Mouse (Mus musculus): ENCODE data around the gene Aptx.

Gene Aptx

GRCm38 (mm10) chr4:40702797-40703709 is at the start of gene Aptx:
TSS of gene Aptx (minus strand) at chr4:40703194.
- peak; percentile 97 for DNase-seq

GRCm38 (mm10) chr4:40735351-40735750 is 32.4 kb upstream of the Aptx start:
- DNase-seq: no peak

DNA sequence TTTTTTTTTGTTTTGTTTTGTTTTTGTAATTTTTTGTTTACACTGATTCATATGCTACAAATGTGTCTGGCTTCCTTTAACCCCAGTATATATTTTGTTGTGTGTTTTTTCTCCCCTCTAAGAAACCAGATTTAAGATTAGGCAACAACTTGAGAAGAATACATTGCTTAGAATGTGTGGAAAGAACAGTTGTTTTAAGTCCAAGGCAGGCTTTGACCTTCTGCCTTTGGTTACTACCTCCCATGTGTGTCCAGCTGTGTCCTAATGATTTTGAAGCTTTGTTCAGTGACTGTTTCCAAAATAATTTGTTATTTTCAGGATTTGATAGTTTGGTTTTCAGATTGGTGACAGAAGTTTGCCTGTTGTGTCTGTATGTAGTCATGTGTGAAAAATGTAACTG is 28.3 kb upstream of the Aptx start:
- DNase-seq: no peak

GRCm38 (mm10) chr4:40727247-40727646 is 24.3 kb upstream of the Aptx start:
- no peak for DNase-seq

DNA sequence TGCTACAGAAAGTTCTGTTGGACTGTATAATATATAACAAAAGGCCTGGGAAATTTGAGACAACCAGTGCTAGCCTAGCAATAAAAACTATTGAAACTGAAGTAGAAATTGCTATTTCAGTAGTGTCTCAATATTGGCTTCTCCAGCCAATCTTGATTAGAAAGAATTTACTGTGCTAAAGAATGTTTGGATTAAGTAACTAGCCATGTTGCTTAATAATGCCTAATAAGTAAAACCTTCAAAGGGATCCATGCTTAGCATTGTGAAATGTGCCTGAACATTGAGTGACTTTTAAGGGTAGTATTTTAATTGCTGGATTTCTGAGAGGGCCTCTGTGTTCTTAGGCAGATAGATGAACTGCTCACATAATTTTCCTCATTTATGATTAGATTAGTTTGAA is 22.6 kb upstream of the Aptx start:
- no peak for DNase-seq

- peak; percentile 40 for DNase-seq
Measured at GRCm38 (mm10) chr4:40725141-40725540, 22.1 kb upstream of the Aptx start.

DNA sequence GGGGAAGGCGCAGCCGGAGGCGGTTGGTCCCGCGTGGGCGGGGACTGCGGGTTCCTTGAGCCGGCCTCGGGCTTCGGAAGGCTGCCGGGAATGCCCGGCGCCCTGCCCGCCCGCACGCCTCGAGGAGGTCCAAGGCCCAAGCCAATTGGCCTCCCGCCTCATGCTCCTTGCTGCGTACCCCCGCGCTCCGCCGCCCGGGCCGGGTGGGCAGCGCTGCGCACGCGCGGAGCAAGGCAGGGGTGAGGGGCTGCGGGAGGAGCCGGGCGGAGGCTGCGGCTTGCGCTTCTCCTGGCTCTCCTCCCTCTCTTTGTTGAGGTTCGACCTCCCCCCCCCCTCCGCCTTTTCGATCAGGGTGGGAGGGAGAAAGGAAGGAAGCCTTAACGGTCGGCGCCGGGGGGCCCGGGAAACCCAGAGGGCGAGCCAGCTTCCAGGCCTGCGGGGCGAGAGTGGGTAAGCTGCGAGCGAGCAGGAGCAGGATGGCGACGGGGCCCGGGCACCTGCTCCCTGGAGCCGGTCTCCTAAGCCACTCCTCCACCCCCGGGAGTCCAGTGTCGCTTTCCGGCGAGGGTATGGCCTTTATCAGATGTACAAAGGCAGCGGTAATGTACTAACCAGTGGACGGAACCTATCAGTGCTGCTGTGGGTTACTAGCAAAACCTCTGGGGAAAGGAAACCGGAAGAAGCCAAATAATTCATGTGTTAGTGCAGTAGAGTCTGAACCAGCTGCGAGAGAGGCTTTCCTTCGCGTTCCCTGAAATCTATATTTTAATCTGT is 19.9 kb upstream of the Aptx start:
- peak; percentile 75 for DNase-seq

- DNase-seq: peak; percentile 94
Measured at GRCm38 (mm10) chr4:40722011-40722666, 19.1 kb upstream of the Aptx start, which contains the start of gene Dnaja1. TSS of gene Dnaja1 (plus strand) at chr4:40722150.

DNA sequence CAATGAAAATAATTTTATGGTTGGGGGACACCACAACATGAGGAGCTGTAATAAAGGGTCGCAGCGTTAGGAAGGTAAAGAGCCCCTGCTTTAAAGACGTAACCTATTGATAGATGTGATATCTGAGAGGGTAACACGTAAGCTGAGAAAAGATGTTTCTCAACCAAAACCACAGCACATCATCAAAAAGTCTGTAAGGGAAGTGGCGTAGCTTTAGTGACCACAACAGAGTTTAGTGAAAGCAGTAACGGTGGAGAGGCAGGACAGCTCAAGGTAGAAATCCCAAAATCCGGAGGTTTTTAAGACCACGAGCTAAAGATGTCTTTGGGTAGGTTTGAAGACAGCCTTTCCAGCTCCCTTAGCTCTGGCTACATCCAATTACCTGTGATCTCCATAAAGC is 17.9 kb upstream of the Aptx start:
- DNase-seq: no peak

- no peak for DNase-seq
Measured at GRCm38 (mm10) chr4:40717141-40717540, 14.1 kb upstream of the Aptx start.

DNA sequence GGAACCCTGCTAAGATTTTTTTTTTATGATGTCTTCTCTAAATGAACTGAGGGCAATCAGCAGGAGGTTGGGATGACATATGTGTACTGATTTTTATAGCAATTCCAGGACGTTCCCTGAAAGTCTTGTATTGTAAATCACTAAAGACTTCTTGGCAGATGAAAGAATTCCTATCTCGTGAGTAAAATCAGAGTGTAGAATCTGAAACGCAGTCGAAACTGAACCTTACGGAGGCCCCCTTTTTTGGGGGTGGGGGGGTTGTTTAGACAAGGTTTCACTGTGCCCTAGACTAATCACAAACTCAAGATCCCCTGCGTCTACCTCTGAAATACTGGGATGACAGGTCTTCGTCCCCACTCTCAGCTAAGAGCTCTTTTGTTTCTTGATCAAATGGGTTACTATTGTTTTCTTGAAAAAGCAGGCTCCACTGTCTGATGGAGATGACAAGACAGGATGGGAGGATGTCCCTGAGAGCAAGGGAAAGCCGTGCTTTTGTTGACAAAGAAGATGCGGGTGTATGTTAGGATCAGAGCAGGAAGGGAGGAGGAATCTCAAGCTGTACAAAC is 799 bp upstream of the Aptx start:
- peak; percentile 20 for DNase-seq

DNA sequence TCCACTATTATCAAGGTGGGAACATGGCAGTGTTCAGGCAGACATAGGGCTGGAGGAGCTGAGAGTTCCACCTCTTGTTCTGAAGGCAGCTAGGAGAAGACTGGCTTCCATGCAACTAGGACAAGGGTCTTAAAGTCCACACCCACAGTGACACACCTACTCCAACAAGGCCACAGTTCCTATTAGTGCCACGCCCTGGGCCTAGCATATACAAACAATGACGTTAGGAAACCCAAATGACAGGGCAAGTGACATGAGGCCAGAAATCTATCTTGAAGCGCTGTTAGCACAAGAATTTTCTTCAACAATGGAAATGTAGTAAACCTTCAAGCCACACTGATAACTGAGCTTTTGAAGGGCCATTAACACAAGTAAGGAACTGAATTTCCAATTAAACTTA is 1.2 kb downstream of the Aptx start:
- no peak for DNase-seq

- DNase-seq: peak; percentile 93
Measured at GRCm38 (mm10) chr4:40700216-40700615, 2.8 kb downstream of the Aptx start.

DNA sequence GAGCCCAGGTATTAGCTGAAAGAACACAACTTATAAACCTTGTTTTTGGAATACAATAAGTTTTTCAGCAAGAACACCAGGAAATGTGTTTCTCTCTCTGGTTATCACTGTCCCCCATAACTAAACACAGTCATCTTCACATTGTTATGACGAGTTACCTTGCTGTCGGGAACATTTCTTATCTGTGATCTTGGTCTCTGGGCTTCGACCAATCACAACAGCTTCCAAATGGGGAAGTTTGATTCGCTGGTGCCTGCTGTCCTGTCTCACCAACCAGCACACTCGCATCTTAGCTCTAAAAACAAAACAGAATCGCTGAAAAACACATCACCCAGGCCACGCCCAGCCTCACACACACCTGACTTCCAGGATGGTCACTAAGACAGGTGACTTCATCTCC is 5.9 kb downstream of the Aptx start:
- DNase-seq: no peak

DNA sequence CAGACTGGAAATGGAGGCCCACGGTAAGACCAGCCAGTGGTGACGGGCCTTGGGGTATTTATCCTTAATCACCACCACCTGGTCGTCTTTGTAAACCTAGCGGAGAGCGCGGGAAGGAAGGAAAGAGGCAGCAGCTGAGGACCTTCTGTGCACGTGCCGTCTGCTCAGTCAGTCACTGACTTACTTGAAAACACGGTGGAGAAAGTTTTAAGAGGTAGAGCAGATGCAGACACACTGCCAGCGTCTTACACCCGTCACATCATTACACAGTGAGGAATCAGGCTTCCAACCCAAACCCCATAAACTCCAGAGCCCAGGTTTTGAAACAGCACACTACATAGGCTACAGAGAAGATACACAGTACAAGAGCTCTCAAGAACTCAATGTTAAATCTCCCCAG is 11.9 kb downstream of the Aptx start:
- DNase-seq: no peak

- no peak for DNase-seq
Measured at GRCm38 (mm10) chr4:40683306-40683705, 19.7 kb downstream of the Aptx start.

DNA sequence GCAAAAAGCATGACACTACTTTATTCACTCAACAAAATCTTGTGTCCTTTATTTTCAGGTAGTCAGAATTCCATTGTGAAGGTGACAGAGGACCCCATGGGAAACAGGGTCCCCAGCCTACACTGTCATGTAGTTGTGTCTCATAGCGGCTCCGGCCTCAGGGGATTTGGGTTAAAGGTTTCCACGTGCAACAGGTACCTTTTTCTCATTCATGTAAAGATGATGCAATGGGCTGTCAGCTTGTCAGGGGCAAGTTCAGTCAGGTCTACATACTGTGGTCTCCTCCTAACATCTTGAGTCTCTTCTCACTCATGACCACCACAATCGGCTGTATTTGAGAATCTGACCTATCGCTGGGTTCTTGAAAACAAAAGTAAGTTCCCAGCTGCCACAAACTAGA is 20.6 kb downstream of the Aptx start:
- DNase-seq: no peak

GRCm38 (mm10) chr4:40681908-40682307 is 21.1 kb downstream of the Aptx start:
- peak; percentile 17 for DNase-seq

GRCm38 (mm10) chr4:40680250-40680860 is 22.6 kb downstream of the Aptx start:
- peak; percentile 14 for DNase-seq

GRCm38 (mm10) chr4:40677132-40677531 is 25.9 kb downstream of the Aptx start:
- DNase-seq: no peak

DNA sequence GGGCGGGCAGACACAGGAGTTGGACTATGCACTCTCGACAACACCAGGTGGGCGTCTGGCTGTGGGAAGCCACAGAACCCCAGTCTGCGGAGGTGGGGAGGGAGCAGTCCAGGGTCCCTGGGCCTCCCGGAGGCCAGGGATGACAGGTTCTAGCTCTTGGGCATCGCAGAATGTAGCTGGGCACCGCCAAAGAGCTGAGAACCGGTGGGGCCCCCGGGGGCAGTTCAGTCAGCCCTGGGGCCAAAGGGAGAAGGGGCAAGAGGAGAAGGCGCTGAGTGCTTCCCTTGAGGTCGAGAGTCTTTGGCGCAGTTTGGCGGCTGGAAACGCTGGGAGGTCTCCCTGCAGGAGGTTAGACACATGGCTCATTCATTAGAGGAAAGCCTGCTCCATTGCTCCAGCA is 26.7 kb downstream of the Aptx start:
- no peak for DNase-seq

GRCm38 (mm10) chr4:40673526-40673925 is 29.5 kb downstream of the Aptx start:
- DNase-seq: no peak
